Mouse (Mus musculus): ENCODE data around the gene Slc38a4.

The Slc38a4 gene

GRCm38 (mm10) chr15:96963318-96963717 is 92.4 kb downstream of the Slc38a4 start:
- DNase-seq = no peak

- no peak for DNase-seq
Observed at GRCm38 (mm10) chr15:96960343-96960742, 95.4 kb downstream of the Slc38a4 start.

GRCm38 (mm10) chr15:96959247-96959646 is 96.5 kb downstream of the Slc38a4 start:
- DNase-seq = no peak

GRCm38 (mm10) chr15:96956699-96957098 is 99.1 kb downstream of the Slc38a4 start:
- no peak for DNase-seq

- no peak for DNase-seq
Observed at GRCm38 (mm10) chr15:96954389-96954788, 101.4 kb downstream of the Slc38a4 start.

- DNase-seq = no peak
Observed at GRCm38 (mm10) chr15:96953938-96954238, 101.9 kb downstream of the Slc38a4 start.

GRCm38 (mm10) chr15:96953112-96953937 is 102.4 kb downstream of the Slc38a4 start:
- no peak for DNase-seq

- no peak for DNase-seq
Observed at GRCm38 (mm10) chr15:96952488-96952887, 103.3 kb downstream of the Slc38a4 start.

- DNase-seq = no peak
Observed at GRCm38 (mm10) chr15:96951783-96952182, 104.0 kb downstream of the Slc38a4 start.

GRCm38 (mm10) chr15:96948471-96948870 is 107.3 kb downstream of the Slc38a4 start:
- DNase-seq = peak; percentile 21

All from kidney, adult 11 months (tissue).